Mouse (Mus musculus) bone marrow, adult 2 months (tissue): Measurements from ENCODE around the gene Fancg.

Experiments
- CTCF ChIP-seq: fragments of 200-500 bp; IDR thresholded peaks from 2 replicates; pipeline ENCODE4 v1.5.1; 2011; ENCODE audit warnings: low read length, control low read depth; ENCODE audit not compliant: control insufficient read depth, insufficient read depth
- POLR2A ChIP-seq: fragments of 200-500 bp; IDR thresholded peaks from 2 replicates; pipeline ENCODE4 v1.6.1; 2011; ENCODE audit warnings: low read depth, mild to moderate bottlenecking, control low read depth, low read length, borderline replicate concordance; ENCODE audit not compliant: control insufficient read depth

- TF ChIP-seq POLR2A (no peak), CTCF (no peak)
Measured at GRCm38 (mm10) chr4:43033481-43033880, 23.2 kb upstream of the Fancg start.
